In the genomic region with DNA sequence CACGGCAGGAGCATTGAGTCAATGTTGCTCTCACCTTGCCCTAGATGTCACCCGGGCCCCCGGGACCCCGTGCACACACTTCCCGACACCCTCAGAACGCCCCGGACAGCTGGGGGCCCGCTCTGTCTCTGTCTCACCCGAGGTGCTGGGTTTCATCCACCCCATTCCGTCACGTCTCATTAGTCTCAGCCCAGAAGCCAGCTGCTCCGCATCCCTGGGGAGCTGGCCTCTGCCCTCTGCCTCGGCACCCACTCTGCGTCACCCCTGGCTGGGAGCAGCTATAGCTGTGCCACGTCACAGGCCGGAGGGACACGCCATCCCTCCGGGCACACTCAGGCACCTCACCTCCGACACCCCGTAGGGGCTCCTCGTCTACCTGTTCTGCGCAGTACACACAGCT, we compare ENCODE assay signal across 22 mouse cellular contexts. TPM values are rescaled to one million over a fixed set of nuclear protein-coding genes. Genes with fewer than 3 reads are reported as not detected.
DNase-seq lines count a peak whose midpoint lies in the region; ATAC-seq lines count a peak whose summit lies in the region.
"Had no signal": no experiment of that assay in that cellular context is flagged by ENCODE, and none has a peak within 500 bp of the region (broad histone marks: within the 10 kb centered on the region; RNA-seq: fewer than 3 reads in every experiment).

No protein-coding gene starts in this region.

- peaks cover 80% of the 10 kb centered on the region for H3K4me1 ChIP-seq in forebrain, embryonic 13.5 days
- peaks cover 46% of the 10 kb centered on the region for H3K4me1 ChIP-seq in forebrain, embryonic 16.5 days (replicated peaks; ENCODE audit: control insufficient read depth, insufficient read depth, low read length)
- H3K4me1 ChIP-seq in midbrain, embryonic 13.5 days (replicated peaks) = peaks cover 78% of the 10 kb centered on the region
- peaks cover 49% of the 10 kb centered on the region for H3K4me1 ChIP-seq in midbrain, embryonic 15.5 days
- peaks cover 60% of the 10 kb centered on the region for H3K4me1 ChIP-seq in neural tube, embryonic 12.5 days
- H3K4me1 ChIP-seq: liver, embryonic 12.5 days had no signal

- H3K9ac ChIP-seq in forebrain, embryonic 13.5 days = peak overlapping the region; percentile 10; the same call in 1 of the 2 replicates
- no peak overlapping the region for H3K9ac ChIP-seq in forebrain, embryonic 16.5 days (replicated peaks; ENCODE audit: low read depth, low read length)
- H3K9ac ChIP-seq in midbrain, embryonic 13.5 days (replicated peaks) = peak overlapping the region; percentile 10; the same call in 1 of the 2 replicates
- H3K9ac ChIP-seq in midbrain, embryonic 15.5 days = no peak overlapping the region
- no peak overlapping the region for H3K9ac ChIP-seq in neural tube, embryonic 12.5 days
- H3K9ac ChIP-seq: embryonic facial prominence, embryonic 13.5 days; hindbrain, embryonic 15.5 days; kidney, embryonic 15.5 days; liver, embryonic 12.5 days had no signal

- H3K9me3 ChIP-seq in forebrain, embryonic 13.5 days (replicated peaks) = no peaks in the 10 kb centered on the region
- no peaks in the 10 kb centered on the region for H3K9me3 ChIP-seq in forebrain, embryonic 16.5 days (ENCODE audit: control insufficient read depth, low read length)
- H3K9me3 ChIP-seq in midbrain, embryonic 13.5 days = no peaks in the 10 kb centered on the region
- H3K9me3 ChIP-seq in midbrain, embryonic 15.5 days = no peaks in the 10 kb centered on the region
- no peaks in the 10 kb centered on the region for H3K9me3 ChIP-seq in neural tube, embryonic 12.5 days
- H3K9me3 ChIP-seq: embryonic facial prominence, embryonic 13.5 days; hindbrain, embryonic 15.5 days; kidney, embryonic 15.5 days; limb, embryonic 12.5 days; liver, embryonic 12.5 days; megakaryocyte, embryonic 14.5 days had no signal

- no peak overlapping the region for H3K4me3 ChIP-seq in forebrain, embryonic 13.5 days
- no peak overlapping the region for H3K4me3 ChIP-seq in forebrain, embryonic 16.5 days (replicated peaks; ENCODE audit: low read length)
- H3K4me3 ChIP-seq in midbrain, embryonic 13.5 days (replicated peaks) = no peak overlapping the region
- H3K4me3 ChIP-seq in midbrain, embryonic 15.5 days = no peak overlapping the region
- H3K4me3 ChIP-seq in neural tube, embryonic 12.5 days = no peak overlapping the region
- H3K4me3 ChIP-seq: embryonic facial prominence, embryonic 13.5 days; hindbrain, embryonic 15.5 days; kidney, embryonic 15.5 days; limb, embryonic 12.5 days; liver, embryonic 12.5 days; megakaryocyte, embryonic 14.5 days had no signal

- WGBS in forebrain, embryonic 13.5 days = 75% methylated on average over 22 of the region's 22 CpGs
- WGBS in forebrain, embryonic 16.5 days = 80% methylated on average over 22 of the region's 22 CpGs
- WGBS in midbrain, embryonic 13.5 days = 66% methylated on average over 22 of the region's 22 CpGs
- WGBS in midbrain, embryonic 15.5 days = 67% methylated on average over 22 of the region's 22 CpGs
- WGBS in neural tube, embryonic 12.5 days = 59% methylated on average over 22 of the region's 22 CpGs

- no peak overlapping the region for H3K27ac ChIP-seq in forebrain, embryonic 13.5 days
- H3K27ac ChIP-seq in forebrain, embryonic 16.5 days (ENCODE audit: low read length) = no peak overlapping the region
- 0 out of 2 replicates have a peak overlapping the region, but pooled peaks have one; percentile 5 for H3K27ac ChIP-seq in midbrain, embryonic 13.5 days
- H3K27ac ChIP-seq in midbrain, embryonic 15.5 days = no peak overlapping the region
- peak overlapping the region; percentile 15; the same call in 1 of the 2 replicates for H3K27ac ChIP-seq in neural tube, embryonic 12.5 days
- H3K27ac ChIP-seq: embryonic facial prominence, embryonic 13.5 days; hindbrain, embryonic 15.5 days; kidney, embryonic 15.5 days; limb, embryonic 12.5 days; liver, embryonic 12.5 days had no signal

- DNase-seq in heart, postnatal 36 days = no peak
- no peak for DNase-seq in spleen, postnatal 14 days (ENCODE audit: low spot score in 2 of 2)
- DNase-seq: adrenal gland, adult 2 months; B cell, adult 2 months; cerebellum, adult 8-10 months; gastrocnemius, postnatal 36 days; lung, adult 2 months; right cerebral cortex, adult 18-20 months; thymus, postnatal 14 days had no signal

- H3K4me2 ChIP-seq in forebrain, embryonic 13.5 days = no peak overlapping the region
- no peak overlapping the region for H3K4me2 ChIP-seq in forebrain, embryonic 16.5 days (ENCODE audit: low read length)
- no peak overlapping the region for H3K4me2 ChIP-seq in midbrain, embryonic 13.5 days (replicated peaks)
- H3K4me2 ChIP-seq in midbrain, embryonic 15.5 days = no peak overlapping the region
- H3K4me2 ChIP-seq in neural tube, embryonic 12.5 days (replicated peaks) = no peak overlapping the region
- H3K4me2 ChIP-seq: embryonic facial prominence, embryonic 13.5 days; hindbrain, embryonic 15.5 days; kidney, embryonic 15.5 days; limb, embryonic 12.5 days; liver, embryonic 12.5 days had no signal

- no peaks in the 10 kb centered on the region for H3K36me3 ChIP-seq in forebrain, embryonic 13.5 days (ENCODE audit: poor library complexity, severe bottlenecking)
- no peaks in the 10 kb centered on the region for H3K36me3 ChIP-seq in forebrain, embryonic 16.5 days (ENCODE audit: control insufficient read depth, insufficient read depth)
- H3K36me3 ChIP-seq in midbrain, embryonic 13.5 days = no peaks in the 10 kb centered on the region
- H3K36me3 ChIP-seq in midbrain, embryonic 15.5 days (replicated peaks) = no peaks in the 10 kb centered on the region
- H3K36me3 ChIP-seq in neural tube, embryonic 12.5 days = no peaks in the 10 kb centered on the region
- H3K36me3 ChIP-seq: embryonic facial prominence, embryonic 13.5 days; hindbrain, embryonic 15.5 days; kidney, embryonic 15.5 days; limb, embryonic 12.5 days; liver, embryonic 12.5 days had no signal

- ATAC-seq in forebrain, embryonic 13.5 days = no peak
- no peak for ATAC-seq in forebrain, embryonic 16.5 days
- no peak for ATAC-seq in midbrain, embryonic 13.5 days
- no peak for ATAC-seq in midbrain, embryonic 15.5 days (replicated peaks)
- ATAC-seq in neural tube, embryonic 12.5 days (ENCODE audit: low FRiP score, low read depth) = no peak
- ATAC-seq: intestine, postnatal 0 days; liver, embryonic 12.5 days had no signal

- intact Hi-C loops in heart, postnatal 36 days (cut with DNase I) = no loop called here

- H3K27me3 ChIP-seq in forebrain, embryonic 13.5 days = no peaks in the 10 kb centered on the region
- H3K27me3 ChIP-seq in forebrain, embryonic 16.5 days (replicated peaks; ENCODE audit: control insufficient read depth, insufficient read depth, low read length) = no peaks in the 10 kb centered on the region
- 0 out of 2 replicates have a peak, but pooled peaks cover 5% of the 10 kb centered on the region for H3K27me3 ChIP-seq in midbrain, embryonic 13.5 days
- H3K27me3 ChIP-seq in midbrain, embryonic 15.5 days (replicated peaks) = no peaks in the 10 kb centered on the region
- H3K27me3 ChIP-seq in neural tube, embryonic 12.5 days (replicated peaks) = no peaks in the 10 kb centered on the region
- H3K27me3 ChIP-seq: hindbrain, embryonic 15.5 days had no signal

RNA-seq across cellular contexts. Expression of gene Elfn2, which starts 38.3 kb away (rescaled TPM):
- 1.7 and 1.8 TPM in 2 replicates for polyA plus RNA-seq in forebrain, embryonic 13.5 days (2015; fragmentation: Nextera tagmentation; extraction: Ambion mirVana)
- 6.4 and 8.2 TPM in 2 replicates for polyA plus RNA-seq in forebrain, embryonic 16.5 days (2015; fragmentation: Nextera tagmentation; extraction: Ambion mirVana)
- 3.0 and 3.3 TPM in 2 replicates for polyA plus RNA-seq in midbrain, embryonic 13.5 days (2015; fragmentation: Nextera tagmentation; extraction: Ambion mirVana)
- 10.1 and 11.1 TPM in 2 replicates for polyA plus RNA-seq in midbrain, embryonic 15.5 days (2015; fragmentation: Nextera tagmentation; extraction: Ambion mirVana)
- 1.9 and 2.0 TPM in 2 replicates for polyA plus RNA-seq in neural tube, embryonic 12.5 days (2016; fragmentation: Nextera tagmentation; extraction: Ambion mirVana)
- 1 to 10 TPM in 1 of 2 experiments, under 1 TPM in 1; 0.75 to 1.5 TPM for total RNA-seq in heart, postnatal 36 days (2021)
- total RNA-seq: common myeloid progenitor, adult 5-6 weeks had no signal
- polyA plus RNA-seq: kidney, embryonic 15.5 days; liver, embryonic 12.5 days had no signal

Comparison
In these comparisons a context has a peak if more than half of its experiments do, and no peak if none do; other contexts are left out.
1. H3K27ac ChIP-seq: peak in midbrain, embryonic 13.5 days (single experiment) and neural tube, embryonic 12.5 days (single experiment); none in forebrain, embryonic 13.5 days (single experiment), forebrain, embryonic 16.5 days (single experiment) and midbrain, embryonic 15.5 days (single experiment).
2. H3K9ac ChIP-seq: peak in forebrain, embryonic 13.5 days (single experiment) and midbrain, embryonic 13.5 days (single experiment); none in forebrain, embryonic 16.5 days (single experiment), midbrain, embryonic 15.5 days (single experiment) and neural tube, embryonic 12.5 days (single experiment).